Mouse (Mus musculus): Measurements from ENCODE around the gene Slc28a3.

Slc28a3 gene

DNA sequence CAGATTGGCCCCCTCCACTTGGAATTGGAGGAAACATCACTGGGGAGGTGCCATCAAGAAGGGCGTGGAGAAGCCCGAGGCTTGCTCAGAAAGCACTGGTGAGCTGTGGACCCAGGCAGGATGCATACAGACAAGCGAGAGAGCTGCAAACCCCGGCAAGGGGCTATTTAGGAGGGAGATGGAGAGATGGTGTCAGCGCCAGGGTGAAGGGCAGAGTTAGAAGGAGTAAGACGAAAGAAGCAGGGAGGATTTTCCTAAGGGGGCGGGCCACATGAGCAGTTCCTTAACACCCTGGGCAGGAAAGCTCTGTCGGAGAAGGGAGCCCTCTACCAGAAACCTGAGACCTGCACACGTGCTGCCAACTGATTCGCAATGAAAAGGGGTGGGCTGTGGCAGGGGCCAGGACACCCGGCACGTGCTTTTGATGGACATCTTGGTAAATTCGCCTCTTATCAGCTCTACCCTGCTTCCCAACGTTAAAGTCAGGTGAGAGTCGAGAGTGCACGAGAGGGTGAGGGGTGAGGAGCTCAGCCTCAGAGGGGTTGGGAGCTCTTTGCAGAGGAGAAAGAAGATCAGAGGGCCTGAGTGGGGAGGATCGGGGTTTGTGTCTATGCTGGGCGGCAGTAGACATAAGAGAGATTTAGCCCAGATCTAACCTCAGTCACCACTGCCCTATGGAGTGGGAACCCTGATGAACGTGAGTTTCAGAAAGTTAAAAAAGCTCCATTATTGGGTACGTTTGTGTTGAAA is 87.5 kb downstream of the Slc28a3 start:
- no peak for DNase-seq (ENCODE audit: low spot score)

- no peak for DNase-seq (ENCODE audit: low spot score)
These were observed 89.2 kb downstream of the Slc28a3 start for GRCm38 (mm10) chr13:58521331-58522030.

- DNase-seq (ENCODE audit: low spot score) = no peak
These were observed 89.9 kb downstream of the Slc28a3 start for GRCm38 (mm10) chr13:58520580-58521330.

DNA sequence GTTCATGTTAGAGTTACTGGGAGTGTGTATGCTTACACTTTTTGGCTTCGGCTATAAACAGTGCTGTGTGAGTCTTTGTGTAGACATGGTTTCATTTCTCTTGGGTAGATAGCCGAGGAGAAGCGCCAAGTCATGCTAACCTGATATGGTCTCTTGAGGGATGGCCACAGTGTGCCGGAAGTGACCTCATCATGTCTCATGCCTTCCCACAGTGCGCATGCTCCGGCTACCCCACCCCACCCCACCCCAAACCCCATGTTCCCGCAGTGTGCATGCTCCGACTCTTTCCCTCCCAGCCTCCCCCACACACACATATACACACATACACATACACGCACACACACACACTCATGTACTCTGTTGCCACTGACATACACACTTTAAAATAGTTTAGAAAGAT is 90.6 kb downstream of the Slc28a3 start:
- DNase-seq (ENCODE audit: low spot score) = no peak

DNA sequence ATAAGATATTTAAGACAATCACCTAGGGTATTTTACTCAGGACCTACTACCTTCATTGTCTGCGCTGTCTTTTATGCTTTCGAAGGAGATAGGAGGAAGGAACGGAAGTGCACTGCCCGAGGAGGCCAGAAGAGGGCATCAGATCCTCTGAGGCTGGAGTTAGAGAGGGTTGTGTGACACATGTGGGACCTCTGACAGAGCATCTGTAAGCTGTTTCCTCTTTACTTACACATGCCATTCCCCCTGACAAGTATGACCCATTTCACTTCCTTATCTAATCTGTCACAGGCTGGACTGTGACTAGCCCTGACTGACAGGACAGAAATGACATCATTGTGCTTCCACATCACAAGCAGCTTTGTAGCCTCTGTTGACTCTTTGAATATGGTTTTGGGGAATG is 94.4 kb downstream of the Slc28a3 start:
- DNase-seq (ENCODE audit: low spot score) = no peak

GRCm38 (mm10) chr13:58515635-58516034 is 95.0 kb downstream of the Slc28a3 start:
- no peak for DNase-seq (ENCODE audit: low spot score)

GRCm38 (mm10) chr13:58514147-58514727 is 96.4 kb downstream of the Slc28a3 start:
- no peak for DNase-seq (ENCODE audit: low spot score)

GRCm38 (mm10) chr13:58511926-58512325 is 98.8 kb downstream of the Slc28a3 start:
- DNase-seq (ENCODE audit: low spot score) = no peak

DNA sequence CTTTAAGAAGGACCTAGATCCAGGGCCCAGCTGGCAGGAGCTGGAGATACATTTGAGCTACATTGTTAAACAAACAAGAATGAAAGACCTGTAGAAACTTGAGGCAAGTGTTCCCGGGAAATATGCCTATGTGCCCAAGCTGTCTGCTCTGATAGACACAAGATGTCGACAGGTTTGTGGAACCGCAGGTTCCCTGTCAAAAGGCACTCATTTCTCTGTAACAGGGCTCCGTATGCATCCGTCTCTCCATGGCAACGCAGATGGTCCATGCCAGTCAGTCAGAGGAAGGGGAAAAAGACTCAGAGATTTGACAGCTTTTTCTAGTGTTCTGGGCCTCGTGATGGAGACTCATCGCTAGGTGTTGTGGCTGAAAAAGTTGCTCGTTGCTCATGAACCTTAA is 99.4 kb downstream of the Slc28a3 start:
- DNase-seq (ENCODE audit: low spot score) = no peak

- DNase-seq (ENCODE audit: low spot score) = no peak
These were observed 101.4 kb downstream of the Slc28a3 start for GRCm38 (mm10) chr13:58509241-58509640.

GRCm38 (mm10) chr13:58503610-58504009 is 107.1 kb downstream of the Slc28a3 start:
- DNase-seq (ENCODE audit: low spot score) = no peak

GRCm38 (mm10) chr13:58497809-58498208 is 112.9 kb downstream of the Slc28a3 start:
- no peak for DNase-seq (ENCODE audit: low spot score)

All from T-cell, adult 2 months (primary cell).